Mouse (Mus musculus): ENCODE results near the gene Iscu. TPM values are rescaled to one million over a fixed set of nuclear protein-coding genes. Genes with fewer than 3 reads are reported as not detected.
A peak's percentile ranks its signal among the peaks of the same experiment; 100 is the strongest.

Gene Iscu
- polyA plus RNA-seq (2015; fragmentation: Nextera tagmentation; extraction: Ambion mirVana), result 85.7 and 93.0 TPM in 2 replicates

DNA sequence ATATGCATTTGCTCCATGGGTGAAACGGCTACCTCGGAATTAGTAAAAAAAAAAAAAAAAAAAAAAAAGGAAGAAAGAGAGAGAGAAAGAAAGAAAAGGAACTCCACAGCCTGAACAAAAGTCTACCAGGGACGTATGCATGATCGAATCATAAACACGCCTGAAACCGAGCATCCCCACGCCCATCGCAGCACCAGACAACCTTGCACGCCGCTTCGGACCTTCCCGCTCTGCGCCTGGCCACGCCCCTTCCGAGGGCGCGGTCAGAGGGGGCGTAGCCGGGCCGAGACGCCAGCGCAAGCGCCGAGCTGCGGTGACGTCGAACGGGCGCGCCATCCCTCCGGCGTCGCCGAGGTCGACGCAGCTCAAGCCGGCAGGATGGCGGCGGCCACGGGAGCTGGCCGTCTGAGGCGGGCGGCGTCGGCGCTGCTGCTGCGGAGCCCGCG lies at the start of gene Iscu, which contains the start of gene Sart3:
TSS of gene Iscu (plus strand) at position 299 of the 446 bp plus-strand sequence.
TSS of gene Sart3 (minus strand) at position 61 of the 446 bp plus-strand sequence.
- under 1% methylated on average over 43 of the region's 49 CpGs for WGBS
- peaks cover 37% of the 10 kb centered on the region for H3K4me1 ChIP-seq (replicated peaks)

DNA sequence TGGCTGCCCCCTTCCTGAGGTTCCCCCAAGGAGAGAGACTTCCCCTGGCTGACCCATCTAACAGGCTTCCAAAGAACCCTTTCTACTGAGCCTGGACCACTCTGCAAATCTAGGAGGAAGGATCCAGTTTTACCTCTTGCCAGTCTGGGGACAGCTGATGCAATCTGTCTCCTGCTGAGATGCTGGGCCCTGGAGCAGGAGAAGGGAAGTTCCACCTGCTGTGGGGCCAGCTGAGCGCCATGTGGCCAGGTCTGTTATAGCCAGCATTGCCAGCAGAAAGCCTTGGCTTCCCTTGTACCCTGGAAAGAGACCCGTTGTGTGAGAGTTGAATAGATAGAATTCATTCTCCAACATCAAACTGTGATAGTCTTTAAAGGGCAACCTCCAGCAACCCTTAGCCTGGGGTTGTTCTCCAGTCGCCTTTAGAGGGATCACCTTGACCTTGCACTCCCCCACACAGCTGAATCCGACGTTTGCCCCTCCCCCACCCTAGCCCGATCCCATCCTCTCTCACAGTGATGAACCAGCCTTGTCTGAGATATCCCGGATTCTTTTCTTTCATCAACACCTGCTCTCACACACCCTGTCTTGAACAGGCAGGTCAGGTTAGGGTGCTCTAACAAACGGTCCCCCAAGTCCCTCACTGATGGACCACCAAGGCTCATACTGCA lies 48.8 kb upstream of the Iscu start:
- no peak overlapping the region for H3K4me3 ChIP-seq
- H3K27ac ChIP-seq (replicated peaks), result no peak overlapping the region
- no peaks in the 10 kb centered on the region for H3K9me3 ChIP-seq
- no peak overlapping the region for H3K9ac ChIP-seq
- H3K4me2 ChIP-seq, result no peak overlapping the region
- peak; percentile 20; the same call in 1 of the 2 replicates for ATAC-seq (ENCODE audit: low read depth)
- peaks cover 21% of the 10 kb centered on the region for H3K4me1 ChIP-seq (replicated peaks)
- H3K27me3 ChIP-seq, result peaks cover 7% of the 10 kb centered on the region
- WGBS, result 44% methylated on average over 8 of the region's 8 CpGs
- no peaks in the 10 kb centered on the region for H3K36me3 ChIP-seq

More for the DNA sequence above, at the start of gene Iscu, which contains the start of gene Sart3:
- ATAC-seq (ENCODE audit: low read depth), result peak; percentile 86
- H3K36me3 ChIP-seq, result peaks cover 44% of the 10 kb centered on the region
- H3K27me3 ChIP-seq, result no peaks in the 10 kb centered on the region
- H3K9me3 ChIP-seq, result no peaks in the 10 kb centered on the region
- H3K9ac ChIP-seq, result peak within 1 kb of the TSS; percentile 96
- peak within 1 kb of the TSS; percentile 99 for H3K4me3 ChIP-seq
- peak within 1 kb of the TSS; percentile 99 for H3K27ac ChIP-seq (replicated peaks)
- peak within 1 kb of the TSS; percentile 92 for H3K4me2 ChIP-seq

DNA sequence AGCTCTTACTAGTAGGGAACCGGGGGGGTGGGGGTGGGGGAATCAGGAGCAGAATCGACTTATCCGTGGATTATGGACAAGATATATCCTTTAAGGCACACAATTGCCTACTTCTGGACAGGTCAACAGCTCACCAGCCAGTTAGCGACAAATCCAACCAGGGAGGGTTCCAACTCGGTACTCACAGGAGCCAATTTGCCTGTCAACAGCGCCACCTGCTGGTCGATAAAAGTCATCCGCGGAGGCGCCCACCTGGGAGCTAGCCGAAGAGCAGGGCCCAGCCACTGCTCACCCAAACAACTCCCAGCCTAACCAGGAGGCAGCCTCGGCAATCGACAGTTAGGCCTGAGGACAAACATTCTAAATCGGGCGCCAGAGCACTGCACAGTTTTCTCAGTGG lies 48.1 kb upstream of the Iscu start, which contains the start of gene 1700069L16Rik:
TSS of gene 1700069L16Rik (minus strand) at position 327 of the 400 bp plus-strand sequence.
- WGBS, result 4% methylated on average over 15 of the region's 15 CpGs
- Histone ChIP-seq H3K9ac (no peak within 1 kb of the TSS), H3K27me3 (peaks cover 7% of the 10 kb centered on the region), H3K36me3 (no peaks in the 10 kb centered on the region), H3K4me3 (no peak within 1 kb of the TSS), H3K9me3 (no peaks in the 10 kb centered on the region), H3K27ac (replicated peaks) (no peak within 1 kb of the TSS), H3K4me2 (no peak within 1 kb of the TSS), H3K4me1 (replicated peaks) (peaks cover 15% of the 10 kb centered on the region)
- peak; percentile 70 for ATAC-seq (ENCODE audit: low read depth)

DNA sequence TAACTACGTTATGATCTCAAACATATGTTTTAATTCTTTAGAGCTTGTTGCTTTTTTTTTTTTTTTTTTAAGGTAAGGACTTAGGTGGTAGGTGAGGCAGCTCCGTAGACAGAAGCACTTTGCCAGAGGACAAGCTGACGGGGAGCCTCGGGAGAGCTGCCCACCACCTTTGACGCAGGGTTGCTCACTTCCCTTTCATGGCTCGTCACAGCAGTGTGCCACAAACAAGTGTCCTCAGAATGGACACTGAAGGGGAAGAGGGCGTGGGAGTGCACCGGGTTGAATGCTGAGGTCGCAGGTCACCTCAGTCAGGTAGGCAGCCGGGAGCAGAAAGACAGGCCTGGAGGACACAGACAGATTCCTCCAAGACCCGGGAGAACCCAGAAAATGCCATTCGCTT lies 47.1 kb upstream of the Iscu start:
- 71% methylated on average over 12 of the region's 12 CpGs for WGBS
- no peak for ATAC-seq (ENCODE audit: low read depth)
- no peaks in the 10 kb centered on the region for H3K9me3 ChIP-seq

DNA sequence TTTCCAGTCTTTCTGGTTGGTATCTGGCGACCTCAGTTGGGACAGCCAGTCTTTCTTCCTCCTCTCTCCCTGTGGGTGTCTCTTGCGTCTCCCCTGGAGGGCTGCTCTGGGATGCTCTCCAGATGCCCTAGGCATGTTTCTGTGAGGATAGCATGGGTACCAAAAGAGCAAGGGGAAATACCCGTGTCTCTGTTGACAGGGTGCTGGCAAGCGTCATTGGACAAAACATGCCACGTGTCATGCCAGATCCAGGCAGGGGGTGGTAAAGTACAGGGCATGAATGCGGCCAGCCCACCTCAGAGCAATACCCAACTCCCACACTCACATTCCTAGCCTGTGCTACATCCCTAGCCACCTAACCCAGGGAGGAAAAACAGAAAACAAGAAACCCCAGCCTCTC lies 45.9 kb upstream of the Iscu start:
- H3K27me3 ChIP-seq, result peaks cover 7% of the 10 kb centered on the region
- H3K4me2 ChIP-seq, result no peak overlapping the region
- no peak for ATAC-seq (ENCODE audit: low read depth)
- no peaks in the 10 kb centered on the region for H3K36me3 ChIP-seq
- WGBS, result 81% methylated on average over 6 of the region's 6 CpGs
- H3K9ac ChIP-seq, result no peak overlapping the region
- no peaks in the 10 kb centered on the region for H3K9me3 ChIP-seq
- peaks cover 20% of the 10 kb centered on the region for H3K4me1 ChIP-seq (replicated peaks)
- no peak overlapping the region for H3K4me3 ChIP-seq
- H3K27ac ChIP-seq (replicated peaks), result no peak overlapping the region

More for the DNA sequence above, 47.1 kb upstream of the Iscu start:
- H3K9ac ChIP-seq, result no peak overlapping the region
- H3K4me2 ChIP-seq, result no peak overlapping the region
- peaks cover 7% of the 10 kb centered on the region for H3K27me3 ChIP-seq
- H3K4me1 ChIP-seq (replicated peaks), result peaks cover 14% of the 10 kb centered on the region
- no peak overlapping the region for H3K27ac ChIP-seq (replicated peaks)
- H3K36me3 ChIP-seq, result no peaks in the 10 kb centered on the region
- no peak overlapping the region for H3K4me3 ChIP-seq

DNA sequence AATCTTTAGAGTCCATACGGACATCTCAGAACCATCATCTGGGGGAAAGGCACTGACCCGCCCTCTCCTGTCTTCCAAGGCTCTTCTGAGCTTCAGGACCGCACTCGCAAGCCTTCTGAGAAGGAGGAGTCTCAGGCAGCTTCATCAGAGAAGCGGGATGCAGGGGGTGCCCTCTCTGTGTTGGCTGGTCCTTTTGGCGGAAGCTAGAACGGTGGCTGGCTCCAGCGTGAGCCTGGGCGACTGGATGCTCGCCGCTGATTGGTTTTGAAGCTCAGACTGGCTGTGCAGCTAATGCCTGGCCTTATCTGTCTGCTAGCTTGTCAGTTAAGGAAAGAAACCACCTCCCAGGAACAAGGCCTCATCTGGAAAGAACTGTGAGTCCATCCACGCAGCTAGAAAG lies 45.3 kb upstream of the Iscu start:
- Histone ChIP-seq H3K4me1 (replicated peaks) (peaks cover 20% of the 10 kb centered on the region), H3K9ac (no peak overlapping the region), H3K27me3 (peaks cover 7% of the 10 kb centered on the region), H3K9me3 (no peaks in the 10 kb centered on the region), H3K4me2 (no peak overlapping the region), H3K4me3 (no peak overlapping the region), H3K36me3 (no peaks in the 10 kb centered on the region), H3K27ac (replicated peaks) (no peak overlapping the region)
- 73% methylated on average over 12 of the region's 12 CpGs for WGBS
- no peak for ATAC-seq (ENCODE audit: low read depth)

- 85% methylated on average over 7 of the region's 7 CpGs for WGBS
Observed at GRCm38 (mm10) chr5:113728011-113728410, 44.5 kb upstream of the Iscu start.

DNA sequence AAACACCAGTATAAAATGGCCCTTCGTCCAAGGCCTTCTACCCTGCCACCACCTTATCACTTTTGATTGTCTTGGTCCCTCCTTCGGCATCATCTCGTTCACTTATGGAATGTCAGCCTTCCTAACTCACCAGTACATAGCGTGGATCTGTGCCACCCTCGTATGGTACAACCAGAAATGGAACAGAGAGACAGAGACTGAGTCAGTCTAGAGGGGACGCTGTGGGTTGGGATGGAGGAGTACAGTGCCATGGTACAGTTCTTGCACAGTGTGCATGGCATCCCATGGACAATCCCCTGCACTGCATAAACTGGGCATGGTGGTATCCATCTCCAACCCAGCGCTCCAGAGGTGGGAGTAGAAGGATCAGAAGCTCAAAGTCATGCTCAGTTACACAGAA lies 43.9 kb upstream of the Iscu start:
- WGBS, result 89% methylated on average over 7 of the region's 7 CpGs
- no peak for ATAC-seq (ENCODE audit: low read depth)
- peaks cover 16% of the 10 kb centered on the region for H3K4me1 ChIP-seq (replicated peaks)

More at GRCm38 (mm10) chr5:113728011-113728410, 44.5 kb upstream of the Iscu start:
- no peak overlapping the region for H3K9ac ChIP-seq
- peaks cover 7% of the 10 kb centered on the region for H3K27me3 ChIP-seq
- no peak overlapping the region for H3K4me3 ChIP-seq
- no peak overlapping the region for H3K4me2 ChIP-seq
- peaks cover 20% of the 10 kb centered on the region for H3K4me1 ChIP-seq (replicated peaks)
- H3K27ac ChIP-seq (replicated peaks), result no peak overlapping the region
- ATAC-seq (ENCODE audit: low read depth), result no peak
- H3K9me3 ChIP-seq, result no peaks in the 10 kb centered on the region
- H3K36me3 ChIP-seq, result no peaks in the 10 kb centered on the region

DNA sequence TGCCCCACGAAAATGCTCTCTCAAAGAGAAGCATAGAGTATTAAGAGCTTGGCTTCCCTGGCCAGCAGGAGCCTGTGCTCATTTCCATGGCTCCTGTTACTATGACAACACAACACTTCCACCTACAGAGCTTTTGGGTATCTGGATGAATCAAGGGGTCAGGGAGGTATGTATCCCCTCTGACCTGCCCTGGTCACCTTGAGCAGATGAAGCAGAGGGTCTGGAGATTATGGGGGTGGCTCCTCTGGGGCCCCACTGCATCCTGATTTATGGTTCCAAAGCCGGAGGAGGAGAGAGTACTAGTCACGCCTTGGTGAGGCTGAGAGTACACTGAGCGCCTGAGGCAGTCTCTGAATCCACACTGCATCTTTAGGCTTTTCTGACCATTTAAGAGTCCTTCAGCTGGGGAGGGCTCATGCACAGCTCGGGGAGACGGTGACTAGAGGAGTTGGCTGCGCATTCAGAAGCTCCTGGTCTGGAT lies 41.9 kb upstream of the Iscu start:
- 64% methylated on average over 7 of the region's 7 CpGs for WGBS
- H3K4me2 ChIP-seq, result no peak overlapping the region
- 0 out of 2 replicates have a peak overlapping the region, but pooled peaks have one; percentile 1 for H3K27ac ChIP-seq (replicated peaks)
- H3K9me3 ChIP-seq, result no peaks in the 10 kb centered on the region
- peaks cover 16% of the 10 kb centered on the region for H3K4me1 ChIP-seq (replicated peaks)
- H3K27me3 ChIP-seq, result peaks cover 7% of the 10 kb centered on the region
- peak overlapping the region; percentile 26; the same call in 1 of the 2 replicates for H3K9ac ChIP-seq
- no peak overlapping the region for H3K4me3 ChIP-seq
- ATAC-seq (ENCODE audit: low read depth), result no peak
- no peaks in the 10 kb centered on the region for H3K36me3 ChIP-seq

More for the DNA sequence above, 43.9 kb upstream of the Iscu start:
- H3K36me3 ChIP-seq, result no peaks in the 10 kb centered on the region
- no peaks in the 10 kb centered on the region for H3K9me3 ChIP-seq
- H3K27ac ChIP-seq (replicated peaks), result no peak overlapping the region
- no peak overlapping the region for H3K4me2 ChIP-seq
- no peak overlapping the region for H3K4me3 ChIP-seq
- no peak overlapping the region for H3K9ac ChIP-seq
- H3K27me3 ChIP-seq, result peaks cover 7% of the 10 kb centered on the region

DNA sequence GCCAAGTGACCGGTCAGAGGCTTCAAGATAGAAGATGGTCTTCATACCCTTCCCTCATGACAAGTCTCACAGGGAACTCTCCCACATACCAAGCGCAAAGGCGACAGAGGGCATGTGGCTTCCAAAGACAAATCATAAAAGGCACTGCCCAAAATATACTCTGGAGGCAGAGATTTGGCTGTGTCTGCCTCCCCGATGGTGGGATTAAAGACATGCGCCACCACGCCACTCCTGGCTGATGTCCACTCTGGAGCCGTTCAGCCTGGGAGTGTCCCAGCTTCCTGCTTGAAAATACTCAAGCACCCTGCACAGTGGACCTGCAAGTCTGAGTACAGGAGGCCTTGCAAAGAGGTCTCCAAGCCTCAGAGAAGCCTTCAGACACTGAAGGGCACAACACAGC lies 41.4 kb upstream of the Iscu start:
- H3K4me2 ChIP-seq, result no peak overlapping the region
- H3K4me1 ChIP-seq (replicated peaks), result peaks cover 18% of the 10 kb centered on the region
- H3K36me3 ChIP-seq, result no peaks in the 10 kb centered on the region
- no peak overlapping the region for H3K4me3 ChIP-seq
- 0 out of 2 replicates have a peak overlapping the region, but pooled peaks have one; percentile 1 for H3K27ac ChIP-seq (replicated peaks)
- peaks cover 6% of the 10 kb centered on the region for H3K27me3 ChIP-seq
- ATAC-seq (ENCODE audit: low read depth), result no peak
- WGBS, result 92% methylated on average over 7 of the region's 7 CpGs
- H3K9me3 ChIP-seq, result no peaks in the 10 kb centered on the region
- H3K9ac ChIP-seq, result no peak overlapping the region

DNA sequence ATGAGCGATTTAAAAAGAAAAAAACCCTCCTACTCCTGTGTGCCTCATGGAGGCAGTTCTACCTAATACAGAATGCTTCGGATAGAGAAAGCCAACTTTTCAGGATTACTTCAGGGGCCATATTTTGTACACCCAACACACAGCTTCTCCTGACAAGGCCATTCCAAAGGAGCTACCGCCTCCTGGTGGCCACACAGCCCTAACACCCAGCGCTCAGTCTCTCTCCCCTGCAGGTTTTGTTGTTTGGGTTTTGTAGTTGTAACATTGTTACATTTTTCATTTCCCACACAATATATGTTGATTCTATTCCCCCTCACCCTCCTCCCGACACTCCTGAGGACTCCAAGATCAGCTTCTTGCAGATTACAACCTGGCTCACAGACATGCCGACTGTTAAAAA lies 40.4 kb upstream of the Iscu start:
- no peak for ATAC-seq (ENCODE audit: low read depth)
- Histone ChIP-seq H3K36me3 (no peaks in the 10 kb centered on the region), H3K9me3 (no peaks in the 10 kb centered on the region), H3K9ac (no peak overlapping the region), H3K27me3 (no peaks in the 10 kb centered on the region), H3K27ac (replicated peaks) (no peak overlapping the region), H3K4me3 (no peak overlapping the region), H3K4me2 (no peak overlapping the region), H3K4me1 (replicated peaks) (peaks cover 28% of the 10 kb centered on the region)
- WGBS, result 33% methylated on average over 6 of the region's 6 CpGs

- Histone ChIP-seq H3K27me3 (no peaks in the 10 kb centered on the region), H3K27ac (replicated peaks) (no peak overlapping the region), H3K9ac (no peak overlapping the region), H3K36me3 (peaks cover 17% of the 10 kb centered on the region), H3K4me1 (replicated peaks) (peaks cover 33% of the 10 kb centered on the region), H3K4me3 (no peak overlapping the region), H3K4me2 (no peak overlapping the region), H3K9me3 (no peaks in the 10 kb centered on the region)
- WGBS, result 71% methylated on average over 5 of the region's 5 CpGs
- ATAC-seq (ENCODE audit: low read depth), result no peak
Observed at GRCm38 (mm10) chr5:113734376-113734775, 38.2 kb upstream of the Iscu start.
